Mouse (Mus musculus) cerebellum, adult 9-10 months (tissue): Measurements from ENCODE around the gene Cldn34b3.
"Not testable (repeated sequence)": the region's sequence is repeated elsewhere in the genome, so short reads cannot be mapped to it uniquely, and the experiment has no call there.

Source experiments
- DNase-seq: peaks from one replicate; pipeline ENCODE4 v3.0.0; 2022

The Cldn34b3 gene

DNA sequence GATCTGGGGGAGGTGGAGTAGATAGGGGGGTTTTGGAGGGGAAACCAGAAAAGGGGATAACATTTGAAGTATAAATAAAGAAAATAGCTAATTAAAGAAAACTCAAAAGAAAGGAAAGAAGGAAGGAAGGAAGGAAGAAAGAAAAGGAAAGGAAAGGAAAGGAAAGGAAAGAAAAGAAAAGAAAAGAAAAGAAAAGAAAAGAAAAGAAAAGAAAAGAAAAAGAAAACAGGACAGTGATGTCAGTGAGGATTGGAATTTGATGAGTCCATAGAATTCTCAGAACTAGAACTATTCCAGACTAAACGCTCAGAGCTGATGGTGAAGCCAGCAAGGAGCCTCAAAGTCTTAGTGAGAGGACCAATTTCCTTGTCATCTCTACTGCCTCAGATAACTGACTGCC, at the start of gene Cldn34b3:
Gene Cldn34b3 (plus strand): TSS at position 301 of the 400 bp plus-strand sequence.
- DNase-seq = not testable (repeated sequence)
